Mouse (Mus musculus): ENCODE data around the gene Smim13. TPM values are rescaled to one million over a fixed set of nuclear protein-coding genes. Genes with fewer than 3 reads are reported as not detected.

Smim13 gene
- total RNA-seq (2023) = 5.9 TPM

GRCm38 (mm10) chr13:41249538-41250317 lies at the start of gene Smim13:
TSS of gene Smim13 (plus strand) at chr13:41249844.

GRCm38 (mm10) chr13:41220304-41220834 lies 29.3 kb upstream of the Smim13 start, which contains the start of gene Elovl2:
TSS of gene Elovl2 (minus strand) at chr13:41220405.

GRCm38 (mm10) chr13:41273927-41274650 lies 24.4 kb downstream of the Smim13 start, which contains the start of gene Gm17364:
TSS of gene Gm17364 (minus strand) at chr13:41273977.

Other genes starting within 250 kb of the Smim13 start
- 65.7 TPM for gene Pak1ip1, start 248.8 kb upstream of the Smim13 start, total RNA-seq (2023)
- gene Tmem14c, start 233.6 kb upstream of the Smim13 start, total RNA-seq (2023) = 33.6 TPM
- gene Mak, start 170.1 kb upstream of the Smim13 start, total RNA-seq (2023) = not detected
- not detected for gene Gcm2, start 138.8 kb upstream of the Smim13 start, total RNA-seq (2023)
- gene Sycp2l, start 135.5 kb upstream of the Smim13 start, total RNA-seq (2023) = not detected
- gene Elovl2, start 29.4 kb upstream of the Smim13 start, total RNA-seq (2023) = 0.12 TPM
- not detected for gene Gm17364, start 24.1 kb downstream of the Smim13 start, total RNA-seq (2023)
- 162 TPM for gene Nedd9, start 237.5 kb downstream of the Smim13 start, total RNA-seq (2023)